Mouse (Mus musculus) C2C12 (cell line): Measurements from ENCODE around the gene Dad1. TPM values are rescaled to one million over a fixed set of nuclear protein-coding genes. Genes with fewer than 3 reads are reported as not detected.

Source experiments
- H3K27me3 ChIP-seq: one replicate; pipeline ENCODE4 v1.6.1; 2011; ENCODE audit not compliant: control insufficient read depth, insufficient read depth, insufficient read length
- H3K36me3 ChIP-seq: one replicate; pipeline ENCODE4 v1.6.1; 2011; ENCODE audit not compliant: control insufficient read depth, insufficient read depth
- H3K4me3 ChIP-seq: one replicate; pipeline ENCODE4 v1.5.1; 2011; ENCODE audit warnings: mild to moderate bottlenecking, control low read depth; ENCODE audit not compliant: poor library complexity, insufficient read depth, severe bottlenecking
- H3K79me2 ChIP-seq: one replicate; pipeline ENCODE4 v1.6.1; 2011; ENCODE audit not compliant: control insufficient read depth, insufficient read depth
- H3K79me3 ChIP-seq: one replicate; pipeline ENCODE4 v1.6.1; 2011; ENCODE audit warnings: low read depth, control low read depth
- H3ac ChIP-seq: one replicate; pipeline ENCODE3; 2011; ENCODE audit warnings: low read depth; ENCODE audit not compliant: control insufficient read depth, insufficient read length
- CEBPB ChIP-seq: IDR thresholded peaks from one replicate; pipeline ENCODE4 v1.6.1; 2011; ENCODE audit warnings: low read depth, mild to moderate bottlenecking, control low read depth, moderate library complexity
- CTCF ChIP-seq: IDR thresholded peaks from one replicate; pipeline ENCODE4 v1.5.1; 2011; ENCODE audit not compliant: control insufficient read depth, insufficient read depth, insufficient read length
- FOSL1 ChIP-seq: IDR thresholded peaks from one replicate; pipeline ENCODE4 v1.8.0; 2011; ENCODE audit warnings: mild to moderate bottlenecking, low read length; ENCODE audit not compliant: poor library complexity, insufficient read depth, severe bottlenecking
- MAX ChIP-seq: IDR thresholded peaks from one replicate; pipeline ENCODE4 v1.6.1; 2011; ENCODE audit warnings: mild to moderate bottlenecking, control low read depth
- MYOD1 ChIP-seq: IDR thresholded peaks from one replicate; pipeline ENCODE4 v1.6.1; 2011; ENCODE audit warnings: low read depth; ENCODE audit not compliant: control insufficient read depth, insufficient read length
- MYOG ChIP-seq: IDR thresholded peaks from one replicate; pipeline ENCODE4 v1.6.1; 2011; ENCODE audit not compliant: control insufficient read depth, insufficient read length; ENCODE audit errors: extremely low read depth
- USF1 ChIP-seq: IDR thresholded peaks from one replicate; pipeline ENCODE4 v1.6.1; 2011; ENCODE audit warnings: low read depth, mild to moderate bottlenecking, control low read depth, moderate library complexity
- polyA plus RNA-seq: library from polyadenylated mRNA; unstranded; fragments of >200 nt; fragmentation: generic; extraction: Trizol; gene quantifications from one replicate; pipeline ENCODE4 v1.2.1, GENCODE M21; 2012; ENCODE audit warnings: missing spikeins

Dad1 gene
- polyA plus RNA-seq, 1 experiment: 262 TPM

DNA sequence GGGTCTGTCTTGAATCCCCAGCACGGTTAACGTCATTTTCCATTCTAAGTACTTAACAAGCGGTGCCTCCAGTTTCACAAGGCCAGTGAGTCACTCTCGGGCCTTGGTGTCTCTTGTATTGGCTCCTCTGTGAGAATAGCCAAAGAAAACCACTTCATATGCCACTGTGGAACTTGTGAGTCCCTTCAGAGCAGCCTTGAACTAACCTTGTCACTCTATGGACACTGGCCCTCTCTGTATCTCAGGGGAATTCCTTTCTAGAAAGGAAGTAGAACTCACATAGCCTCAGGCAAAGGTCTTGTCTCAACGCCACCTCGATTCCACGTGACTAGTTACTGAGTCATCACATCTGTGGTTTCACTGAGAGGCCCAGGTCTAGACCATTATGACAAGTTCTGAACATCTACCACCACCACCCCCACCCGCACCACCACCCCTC, 31.6 kb downstream of the Dad1 start:
- H3K79me3 ChIP-seq: no peaks in the 10 kb centered on the region
- no peaks in the 10 kb centered on the region for H3K36me3 ChIP-seq
- H3K27me3 ChIP-seq: no peaks in the 10 kb centered on the region
- H3K4me3 ChIP-seq: no peak overlapping the region
- H3ac ChIP-seq: no peak overlapping the region
- no peaks in the 10 kb centered on the region for H3K79me2 ChIP-seq
- peak; percentile 37 for TF ChIP-seq MAX
- peak; percentile 29 for TF ChIP-seq FOSL1
- no peak for TF ChIP-seq CTCF
- TF ChIP-seq USF1: peak; percentile 67
- TF ChIP-seq CEBPB: peak; percentile 67

- Histone ChIP-seq H3K79me3 (no peaks in the 10 kb centered on the region), H3K36me3 (no peaks in the 10 kb centered on the region)
Measured at GRCm38 (mm10) chr14:54221641-54222040, 32.3 kb downstream of the Dad1 start.

DNA sequence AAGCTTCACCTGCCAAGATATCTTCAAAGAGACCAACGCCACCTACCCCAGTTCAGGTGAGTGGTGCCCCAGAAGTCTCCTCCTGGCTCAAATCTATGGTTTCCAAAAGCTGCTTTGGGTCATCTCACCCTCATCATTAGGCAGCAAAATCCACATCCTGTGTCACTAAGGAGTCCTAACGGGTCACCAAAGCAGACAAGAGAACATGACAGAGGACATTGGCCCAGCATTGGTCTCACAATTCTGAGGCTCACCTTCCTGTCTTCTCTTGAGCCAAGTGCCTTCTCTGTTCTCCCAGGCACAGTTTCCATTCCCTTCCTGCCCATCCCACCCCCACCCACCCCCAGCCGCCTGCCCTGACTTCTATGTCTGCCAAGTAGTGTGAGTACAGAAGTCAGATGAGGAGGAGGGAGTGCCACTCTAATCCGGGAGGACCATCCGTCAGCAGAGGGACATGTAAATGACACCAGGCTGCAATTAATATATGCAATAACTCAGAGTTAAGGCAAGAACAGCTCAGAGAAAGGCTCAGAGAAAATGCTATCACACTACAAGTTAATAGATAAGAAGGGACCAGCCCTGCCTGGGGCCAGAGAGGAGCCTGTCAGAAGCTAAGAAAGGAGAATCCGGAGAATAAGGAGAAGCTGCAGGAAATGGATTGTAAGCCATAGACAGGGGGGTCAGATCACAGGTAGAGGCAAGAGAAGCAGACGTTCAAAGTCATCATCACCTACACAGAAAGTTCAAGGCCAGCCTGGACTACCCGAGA, 33.0 kb downstream of the Dad1 start:
- no peak for TF ChIP-seq MYOD1

More at GRCm38 (mm10) chr14:54221641-54222040, 32.3 kb downstream of the Dad1 start:
- Histone ChIP-seq H3ac (no peak overlapping the region), H3K79me2 (no peaks in the 10 kb centered on the region), H3K27me3 (no peaks in the 10 kb centered on the region), H3K4me3 (no peak overlapping the region)
- TF ChIP-seq MYOG: no peak
- TF ChIP-seq FOSL1: no peak
- no peak for TF ChIP-seq MAX
- no peak for TF ChIP-seq USF1
- no peak for TF ChIP-seq CEBPB
- TF ChIP-seq MYOD1: no peak
- no peak for TF ChIP-seq CTCF

DNA sequence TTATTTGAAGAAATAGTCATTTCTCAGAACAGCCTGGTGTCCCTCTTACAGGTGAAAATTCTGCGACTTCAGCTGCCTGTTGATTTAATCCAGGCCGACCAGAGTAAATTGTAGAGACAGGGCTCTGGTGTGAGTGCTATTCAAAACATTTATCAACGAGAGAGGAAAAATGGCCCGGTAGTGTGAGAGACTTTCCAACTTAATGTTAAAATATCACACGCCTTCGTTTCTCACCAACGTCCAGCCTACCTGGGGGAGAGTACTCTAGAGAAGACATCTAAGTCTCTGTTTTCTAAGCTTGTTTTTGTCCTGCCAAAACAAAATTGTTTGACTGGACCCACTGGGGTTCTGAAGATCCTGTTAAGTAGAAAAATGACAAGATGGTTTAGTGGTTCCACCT, 34.1 kb downstream of the Dad1 start:
- Histone ChIP-seq H3K79me3 (no peaks in the 10 kb centered on the region), H3K4me3 (no peak overlapping the region), H3K79me2 (no peaks in the 10 kb centered on the region), H3K36me3 (no peaks in the 10 kb centered on the region), H3ac (no peak overlapping the region), H3K27me3 (no peaks in the 10 kb centered on the region)
- TF ChIP-seq MYOD1 (no peak), MAX (no peak), CTCF (no peak), USF1 (no peak), FOSL1 (no peak), CEBPB (no peak), MYOG (no peak)

More for the DNA sequence above, 33.0 kb downstream of the Dad1 start:
- Histone ChIP-seq H3K79me3 (no peaks in the 10 kb centered on the region), H3K79me2 (no peaks in the 10 kb centered on the region), H3K27me3 (no peaks in the 10 kb centered on the region), H3K36me3 (no peaks in the 10 kb centered on the region), H3K4me3 (no peak overlapping the region), H3ac (no peak overlapping the region)

- Histone ChIP-seq H3ac (no peak overlapping the region), H3K36me3 (no peaks in the 10 kb centered on the region), H3K27me3 (no peaks in the 10 kb centered on the region), H3K79me2 (no peaks in the 10 kb centered on the region), H3K79me3 (no peaks in the 10 kb centered on the region), H3K4me3 (no peak overlapping the region)
- no peak for TF ChIP-seq CEBPB
- no peak for TF ChIP-seq CTCF
- no peak for TF ChIP-seq MYOD1
- TF ChIP-seq FOSL1: no peak
Measured at GRCm38 (mm10) chr14:54219256-54219655, 34.6 kb downstream of the Dad1 start.

DNA sequence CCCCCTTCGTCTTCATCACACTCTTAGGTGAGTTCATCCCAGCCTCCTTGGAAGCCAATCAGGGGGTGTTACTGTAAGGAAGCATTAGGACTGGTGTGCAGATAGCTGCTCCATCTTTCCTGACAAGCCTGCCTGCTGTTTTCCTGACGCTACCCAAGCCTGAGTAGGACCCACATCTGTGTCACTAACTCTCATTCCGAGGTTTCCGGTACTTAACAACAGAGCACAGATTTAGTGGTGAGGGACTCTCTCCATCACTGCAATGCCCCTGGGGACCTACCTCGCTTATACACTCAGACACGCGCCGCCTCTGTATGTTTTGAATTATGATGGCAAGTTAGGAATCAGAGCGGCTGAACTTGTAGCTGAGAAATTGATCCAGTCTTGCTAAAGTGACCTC, 35.2 kb downstream of the Dad1 start:
- Histone ChIP-seq H3K79me2 (no peaks in the 10 kb centered on the region), H3K27me3 (no peaks in the 10 kb centered on the region), H3K79me3 (no peaks in the 10 kb centered on the region), H3K36me3 (no peaks in the 10 kb centered on the region), H3ac (no peak overlapping the region), H3K4me3 (no peak overlapping the region)
- no peak for TF ChIP-seq CEBPB
- no peak for TF ChIP-seq MYOG
- no peak for TF ChIP-seq FOSL1
- TF ChIP-seq MYOD1: no peak
- no peak for TF ChIP-seq USF1
- TF ChIP-seq MAX: no peak
- TF ChIP-seq CTCF: no peak
